Mouse (Mus musculus) layer of hippocampus, adult 18-20 months (tissue): Measurements from ENCODE around the gene Fn3krp. TPM values are rescaled to one million over a fixed set of nuclear protein-coding genes. Genes with fewer than 3 reads are reported as not detected.

ENCODE experiments used
- DNase-seq, 2 experiments: peaks; one replicate each; pipeline ENCODE4 v3.0.0; 2022; ENCODE audit warnings: low spot score in 2 of 2
- long read RNA-seq: library from polyadenylated mRNA; stranded (forward); transcript quantifications from one replicate; pipeline ENCODE4 v2.0.0, GENCODE M21; 2021
- total RNA-seq, 2 experiments: library from RNA; stranded (reverse); gene quantifications; 2 replicates each; pipeline ENCODE4 v1.2.3; 2021

Gene Fn3krp
- 10 to 100 TPM; 51.2 to 55.0 TPM for total RNA-seq
- long read RNA-seq = 0 reads

GRCm38 (mm10) chr11:121420830-121421552 lies at the start of gene Fn3krp:
Fn3krp (plus strand) TSS chr11:121421401.
- DNase-seq = peak; percentile 98 to 100

GRCm38 (mm10) chr11:121373305-121373704 lies 47.9 kb upstream of the Fn3krp start:
- DNase-seq = no peak

- no peak for DNase-seq
Measured at GRCm38 (mm10) chr11:121378644-121379043, 42.6 kb upstream of the Fn3krp start.

GRCm38 (mm10) chr11:121380294-121380693 lies 40.9 kb upstream of the Fn3krp start:
- no peak for DNase-seq

- peak; percentile 94 to 97 for DNase-seq
Measured at GRCm38 (mm10) chr11:121387750-121388553, 33.2 kb upstream of the Fn3krp start, which contains the start of gene Rab40b. Rab40b (minus strand) TSS chr11:121388251.

- DNase-seq = no peak
Measured at GRCm38 (mm10) chr11:121388554-121388945, 32.7 kb upstream of the Fn3krp start.

GRCm38 (mm10) chr11:121390793-121391192 lies 30.4 kb upstream of the Fn3krp start:
- DNase-seq = no peak

GRCm38 (mm10) chr11:121392405-121392804 lies 28.8 kb upstream of the Fn3krp start:
- DNase-seq = no peak

- DNase-seq = peak in 1 of 2 experiments; percentile 67
Measured at GRCm38 (mm10) chr11:121407366-121408155, 13.6 kb upstream of the Fn3krp start.

- no peak for DNase-seq
Measured at GRCm38 (mm10) chr11:121414762-121415161, 6.4 kb upstream of the Fn3krp start.

- DNase-seq = no peak
Measured at GRCm38 (mm10) chr11:121415351-121415750, 5.8 kb upstream of the Fn3krp start.

GRCm38 (mm10) chr11:121417971-121418370 lies 3.2 kb upstream of the Fn3krp start:
- no peak for DNase-seq

GRCm38 (mm10) chr11:121418932-121419331 lies 2.3 kb upstream of the Fn3krp start:
- no peak for DNase-seq

- no peak for DNase-seq
Measured at GRCm38 (mm10) chr11:121420379-121420778, 822 bp upstream of the Fn3krp start.

GRCm38 (mm10) chr11:121421553-121422173 lies 462 bp downstream of the Fn3krp start:
- no peak for DNase-seq

- DNase-seq = no peak
Measured at GRCm38 (mm10) chr11:121433397-121433796, 12.2 kb downstream of the Fn3krp start.

GRCm38 (mm10) chr11:121434156-121435155 lies 13.3 kb downstream of the Fn3krp start, which contains the start of gene Fn3k:
Fn3k (plus strand) TSS chr11:121434913.
- peak; percentile 95 to 98 for DNase-seq

- DNase-seq = no peak
Measured at GRCm38 (mm10) chr11:121437236-121437635, 16.0 kb downstream of the Fn3krp start.

- DNase-seq = no peak
Measured at GRCm38 (mm10) chr11:121439686-121440292, 18.6 kb downstream of the Fn3krp start.
